Mouse (Mus musculus): ENCODE results near the gene Scn2b. TPM values are rescaled to one million over a fixed set of nuclear protein-coding genes. Genes with fewer than 3 reads are reported as not detected.
A peak's percentile ranks its signal among the peaks of the same experiment; 100 is the strongest.

Scn2b gene
- polyA plus RNA-seq, 1 experiment from 2014 or later = 3.0 TPM

DNA sequence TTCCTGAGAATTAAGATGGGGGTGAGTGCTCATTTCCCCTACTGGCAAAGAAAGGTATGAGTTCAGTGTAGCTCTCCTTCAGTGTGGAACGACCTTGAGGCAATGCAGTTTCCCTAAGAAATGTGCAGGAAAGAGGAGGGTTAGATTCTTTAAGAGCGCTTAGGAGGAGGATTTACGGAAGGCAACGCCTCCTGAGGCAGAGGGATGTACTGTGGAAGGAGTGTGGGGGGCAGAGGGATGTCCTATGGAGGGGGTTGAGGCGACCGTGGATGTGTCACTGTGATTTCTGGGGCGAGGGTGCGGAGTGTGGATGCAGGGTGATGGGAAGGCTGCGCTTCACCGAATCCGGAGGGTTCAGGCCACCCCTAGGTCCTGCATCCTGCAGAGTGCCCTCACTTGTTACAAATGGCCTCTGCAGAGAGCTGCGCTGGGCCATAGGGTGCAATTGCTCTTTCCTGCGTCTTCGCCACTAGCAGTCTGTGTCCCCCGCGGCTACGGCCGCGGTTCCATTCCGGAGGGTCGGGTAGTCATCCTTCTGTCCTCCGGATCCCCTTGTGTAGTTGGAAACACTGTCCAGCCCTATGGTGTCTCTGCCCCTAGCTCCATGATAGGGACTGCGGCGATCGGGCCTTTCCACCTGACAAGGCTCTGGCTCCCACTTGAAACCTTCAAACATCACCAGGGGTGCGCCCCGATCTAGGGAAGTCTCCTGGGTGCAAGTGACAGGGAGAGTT, 28.1 kb downstream of the Scn2b start:
- 2% methylated on average over 27 of the region's 27 CpGs for WGBS

DNA sequence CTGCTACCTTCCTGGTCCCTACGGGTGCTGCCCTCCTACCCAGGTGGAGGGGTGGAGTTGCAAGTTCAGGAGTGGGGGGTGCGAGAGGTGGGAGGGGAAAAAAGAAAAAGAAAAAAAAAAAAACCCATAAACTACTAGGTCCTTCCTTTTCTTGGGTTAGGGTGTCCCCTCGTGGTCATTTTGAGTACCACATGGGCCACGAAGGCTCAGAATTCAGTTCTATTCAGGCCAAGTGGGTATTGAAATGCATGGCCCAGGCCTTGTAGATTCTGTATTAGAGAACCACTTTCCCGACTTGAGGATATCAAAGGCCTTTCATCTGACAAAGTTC, 28.6 kb downstream of the Scn2b start:
- Histone ChIP-seq H3K9ac (ENCODE audit: low read length) (peak overlapping the region; percentile 35), H3K9me3 (replicated peaks; ENCODE audit: control insufficient read depth, low read length) (no peaks in the 10 kb centered on the region), H3K4me1 (ENCODE audit: control insufficient read depth, insufficient read depth, low read length) (peaks cover 5% of the 10 kb centered on the region; the same call in 1 of the 2 replicates), H3K4me2 (ENCODE audit: low read length) (peak overlapping the region; percentile 57), H3K27ac (ENCODE audit: low read depth, low read length) (no peak overlapping the region), H3K27me3 (replicated peaks; ENCODE audit: control insufficient read depth, insufficient read depth, low read length) (peaks cover 35% of the 10 kb centered on the region), H3K4me3 (ENCODE audit: low read depth, low read length) (peak overlapping the region; percentile 22), H3K36me3 (ENCODE audit: control insufficient read depth, insufficient read depth, low read length) (no peaks in the 10 kb centered on the region)
- DNase-seq (ENCODE audit: low spot score) (peak; percentile 76), ATAC-seq (no peak; the same call in 1 of the 2 replicates)
- WGBS = under 1% methylated on average over 5 of the region's 5 CpGs

More for the DNA sequence above, 28.1 kb downstream of the Scn2b start:
- Histone ChIP-seq H3K4me2 (ENCODE audit: low read length) (peak overlapping the region; percentile 57), H3K27me3 (replicated peaks; ENCODE audit: control insufficient read depth, insufficient read depth, low read length) (peaks cover 36% of the 10 kb centered on the region), H3K36me3 (ENCODE audit: control insufficient read depth, insufficient read depth, low read length) (no peaks in the 10 kb centered on the region), H3K9me3 (replicated peaks; ENCODE audit: control insufficient read depth, low read length) (no peaks in the 10 kb centered on the region), H3K4me3 (ENCODE audit: low read depth, low read length) (peak overlapping the region; percentile 22), H3K27ac (ENCODE audit: low read depth, low read length) (no peak overlapping the region), H3K4me1 (ENCODE audit: control insufficient read depth, insufficient read depth, low read length) (peaks cover 5% of the 10 kb centered on the region; the same call in 1 of the 2 replicates), H3K9ac (ENCODE audit: low read length) (peak overlapping the region; percentile 35)
- ATAC-seq = 0 out of 2 replicates have a peak, but pooled peaks have one; percentile 20
- peak; percentile 3 for DNase-seq (ENCODE audit: low spot score)

DNA sequence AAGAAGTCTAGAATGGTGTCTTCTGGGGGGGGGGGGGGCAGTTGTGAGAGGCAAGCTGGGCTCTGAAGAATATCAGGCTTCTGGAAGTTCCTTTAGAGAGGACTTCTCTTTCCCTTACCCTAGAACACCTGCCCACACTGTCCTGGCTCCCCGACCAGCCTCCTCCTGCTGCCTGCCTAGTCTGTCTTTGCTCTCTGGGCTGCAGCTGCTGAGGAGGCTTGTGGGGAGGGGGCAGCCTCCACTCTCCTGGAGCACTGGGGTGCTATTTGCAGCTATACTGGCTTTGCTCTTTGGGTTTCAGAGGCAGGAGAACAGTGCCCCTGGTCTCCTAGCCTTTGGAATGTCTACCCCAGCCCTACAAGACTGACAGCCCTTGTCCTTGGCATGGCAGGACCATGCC, 33.4 kb downstream of the Scn2b start:
- peaks cover 2% of the 10 kb centered on the region; the same call in 1 of the 2 replicates for H3K4me1 ChIP-seq (ENCODE audit: control insufficient read depth, insufficient read depth, low read length)
- 30% methylated on average over 1 of the region's 1 CpGs for WGBS
- no peak for ATAC-seq
- no peak for DNase-seq (ENCODE audit: low spot score)
- H3K27ac ChIP-seq (ENCODE audit: low read depth, low read length) = no peak overlapping the region
- no peak overlapping the region for H3K4me2 ChIP-seq (ENCODE audit: low read length)
- H3K4me3 ChIP-seq (ENCODE audit: low read depth, low read length) = no peak overlapping the region
- H3K27me3 ChIP-seq (replicated peaks; ENCODE audit: control insufficient read depth, insufficient read depth, low read length) = peaks cover 13% of the 10 kb centered on the region
- no peaks in the 10 kb centered on the region for H3K36me3 ChIP-seq (ENCODE audit: control insufficient read depth, insufficient read depth, low read length)
- H3K9me3 ChIP-seq (replicated peaks; ENCODE audit: control insufficient read depth, low read length) = no peaks in the 10 kb centered on the region
- H3K9ac ChIP-seq (ENCODE audit: low read length) = no peak overlapping the region

DNA sequence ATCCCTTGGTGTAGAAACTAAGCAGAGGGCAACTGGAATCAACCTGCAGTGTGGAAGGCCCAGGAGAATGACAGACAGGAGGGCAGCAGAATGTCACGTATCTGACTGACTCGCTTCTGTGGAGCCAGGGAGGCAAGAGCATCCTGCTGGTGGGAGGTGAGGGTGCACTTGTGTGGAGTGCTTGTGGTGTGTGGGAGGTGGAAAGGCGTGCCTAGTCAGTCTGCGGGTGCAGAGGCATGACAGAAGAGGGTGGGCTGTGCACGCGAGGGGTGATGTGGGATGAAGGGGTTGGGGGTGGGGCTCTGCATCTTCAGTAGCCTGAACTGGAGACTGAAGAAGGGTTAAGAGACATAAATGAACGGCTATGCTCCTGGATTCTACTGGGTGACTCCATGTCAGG, 35.8 kb downstream of the Scn2b start:
- WGBS = 74% methylated on average over 7 of the region's 7 CpGs
- no peak overlapping the region for H3K4me2 ChIP-seq (ENCODE audit: low read length)

DNA sequence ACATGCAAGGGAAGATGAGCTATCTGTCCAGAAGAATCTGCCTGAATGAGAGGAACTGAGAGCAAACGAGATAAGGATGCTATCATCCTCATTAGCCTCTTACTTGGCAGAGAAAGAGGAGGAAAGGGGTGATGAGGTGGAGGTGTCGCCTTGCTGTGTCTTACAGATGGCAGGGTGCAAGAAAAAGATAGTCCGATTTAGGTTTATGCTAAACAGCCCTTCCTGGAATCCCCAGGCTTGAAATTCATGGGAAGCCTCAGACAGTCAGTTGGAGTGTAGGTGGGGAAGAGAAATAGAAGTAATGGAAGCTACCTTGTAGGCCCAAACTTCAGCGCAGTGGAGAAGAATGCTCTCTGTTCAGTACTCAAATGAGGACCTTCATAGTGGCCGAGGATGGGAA, 50.3 kb downstream of the Scn2b start:
- Histone ChIP-seq H3K4me1 (ENCODE audit: control insufficient read depth, insufficient read depth, low read length) (no peaks in the 10 kb centered on the region), H3K27ac (ENCODE audit: low read depth, low read length) (no peak overlapping the region), H3K9ac (ENCODE audit: low read length) (no peak overlapping the region), H3K27me3 (replicated peaks; ENCODE audit: control insufficient read depth, insufficient read depth, low read length) (no peaks in the 10 kb centered on the region), H3K4me3 (ENCODE audit: low read depth, low read length) (no peak overlapping the region), H3K4me2 (ENCODE audit: low read length) (no peak overlapping the region), H3K9me3 (replicated peaks; ENCODE audit: control insufficient read depth, low read length) (no peaks in the 10 kb centered on the region), H3K36me3 (ENCODE audit: control insufficient read depth, insufficient read depth, low read length) (no peaks in the 10 kb centered on the region)
- DNase-seq (ENCODE audit: low spot score) = no peak
- no peak for ATAC-seq
- WGBS = 76% methylated on average over 5 of the region's 5 CpGs

More for the DNA sequence above, 35.8 kb downstream of the Scn2b start:
- H3K9me3 ChIP-seq (replicated peaks; ENCODE audit: control insufficient read depth, low read length) = no peaks in the 10 kb centered on the region
- H3K27me3 ChIP-seq (replicated peaks; ENCODE audit: control insufficient read depth, insufficient read depth, low read length) = 0 out of 2 replicates have a peak, but pooled peaks cover 4% of the 10 kb centered on the region
- H3K27ac ChIP-seq (ENCODE audit: low read depth, low read length) = no peak overlapping the region
- ATAC-seq (no peak), DNase-seq (ENCODE audit: low spot score) (no peak)
- H3K4me1 ChIP-seq (ENCODE audit: control insufficient read depth, insufficient read depth, low read length) = no peaks in the 10 kb centered on the region
- no peak overlapping the region for H3K9ac ChIP-seq (ENCODE audit: low read length)
- no peak overlapping the region for H3K4me3 ChIP-seq (ENCODE audit: low read depth, low read length)
- no peaks in the 10 kb centered on the region for H3K36me3 ChIP-seq (ENCODE audit: control insufficient read depth, insufficient read depth, low read length)

DNA sequence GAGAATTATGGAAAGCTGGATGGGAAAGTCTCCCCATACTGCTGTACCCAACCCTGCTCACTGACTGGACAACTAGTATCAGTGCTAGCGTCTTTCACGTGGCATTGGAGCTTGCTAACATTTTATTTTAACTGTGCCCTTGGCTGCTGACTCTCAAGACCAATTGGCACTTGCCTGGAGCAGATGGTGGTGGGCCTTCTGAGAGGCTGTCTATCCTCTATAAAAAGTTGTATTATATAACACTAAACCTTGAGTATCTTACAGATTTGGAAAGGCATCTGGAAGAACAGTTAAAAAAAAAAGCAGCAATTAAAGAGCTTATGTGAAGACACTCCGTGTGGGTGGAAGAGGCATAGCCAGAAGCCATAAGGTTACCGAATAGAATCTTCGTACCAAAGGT, 52.6 kb downstream of the Scn2b start:
- Histone ChIP-seq H3K4me1 (ENCODE audit: control insufficient read depth, insufficient read depth, low read length) (no peaks in the 10 kb centered on the region), H3K36me3 (ENCODE audit: control insufficient read depth, insufficient read depth, low read length) (no peaks in the 10 kb centered on the region), H3K4me2 (ENCODE audit: low read length) (no peak overlapping the region), H3K9me3 (replicated peaks; ENCODE audit: control insufficient read depth, low read length) (no peaks in the 10 kb centered on the region), H3K4me3 (ENCODE audit: low read depth, low read length) (no peak overlapping the region), H3K9ac (ENCODE audit: low read length) (no peak overlapping the region), H3K27me3 (replicated peaks; ENCODE audit: control insufficient read depth, insufficient read depth, low read length) (no peaks in the 10 kb centered on the region), H3K27ac (ENCODE audit: low read depth, low read length) (no peak overlapping the region)
- ATAC-seq = no peak
- no peak for DNase-seq (ENCODE audit: low spot score)
- 86% methylated on average over 5 of the region's 5 CpGs for WGBS

DNA sequence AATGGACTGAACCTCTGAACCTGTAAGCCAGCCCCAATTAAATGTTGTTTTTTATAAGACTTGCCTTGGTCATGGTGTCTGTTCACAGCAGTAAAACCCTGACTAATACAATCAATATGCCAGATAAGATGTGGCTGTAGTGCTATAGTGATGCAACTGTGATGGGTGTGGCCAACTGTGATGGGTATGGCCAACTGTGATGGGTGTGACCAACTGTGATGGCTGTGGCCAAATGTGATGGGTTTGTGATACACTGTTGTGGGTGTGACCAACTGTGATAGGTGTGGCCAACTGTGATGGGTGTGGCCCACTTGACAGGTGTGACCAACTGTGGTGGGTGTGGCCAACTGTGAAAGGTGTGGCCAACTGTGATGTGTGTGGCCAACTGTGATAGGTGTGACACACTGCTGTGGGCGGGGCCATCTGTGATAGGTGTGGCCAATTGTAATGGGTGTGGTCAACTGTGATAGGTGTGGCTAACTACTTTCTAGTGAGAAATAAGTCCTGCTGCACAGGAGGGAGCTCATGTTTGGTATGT, 53.6 kb downstream of the Scn2b start:
- H3K27ac ChIP-seq (ENCODE audit: low read depth, low read length) = no peak overlapping the region
- H3K4me2 ChIP-seq (ENCODE audit: low read length) = no peak overlapping the region
- H3K27me3 ChIP-seq (replicated peaks; ENCODE audit: control insufficient read depth, insufficient read depth, low read length) = no peaks in the 10 kb centered on the region
- H3K4me3 ChIP-seq (ENCODE audit: low read depth, low read length) = no peak overlapping the region
- no peaks in the 10 kb centered on the region for H3K9me3 ChIP-seq (replicated peaks; ENCODE audit: control insufficient read depth, low read length)
- DNase-seq (ENCODE audit: low spot score) (no peak), ATAC-seq (no peak)
- H3K4me1 ChIP-seq (ENCODE audit: control insufficient read depth, insufficient read depth, low read length) = no peaks in the 10 kb centered on the region
- no peaks in the 10 kb centered on the region for H3K36me3 ChIP-seq (ENCODE audit: control insufficient read depth, insufficient read depth, low read length)
- H3K9ac ChIP-seq (ENCODE audit: low read length) = no peak overlapping the region
- 79% methylated on average over 1 of the region's 1 CpGs for WGBS

DNA sequence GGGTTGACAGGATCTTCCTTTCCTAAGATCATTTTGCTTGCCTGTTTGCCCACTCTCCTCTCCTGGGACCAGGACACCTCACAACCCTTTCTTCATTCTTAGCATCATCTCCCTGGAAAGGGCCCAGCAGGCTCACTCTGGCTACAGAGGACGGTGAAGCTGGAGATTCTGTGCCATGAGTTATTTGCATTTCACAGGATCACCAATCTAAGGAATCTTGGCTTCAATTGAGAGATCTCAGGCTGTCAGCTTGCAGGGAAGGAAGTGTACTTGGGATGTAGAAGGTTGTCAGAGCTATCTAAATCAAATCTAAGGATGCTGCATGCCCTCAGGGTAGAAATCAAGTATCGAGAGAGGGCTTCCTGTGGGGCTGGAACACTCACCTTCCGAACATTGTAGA, 55.9 kb downstream of the Scn2b start:
- no peak overlapping the region for H3K27ac ChIP-seq (ENCODE audit: low read depth, low read length)
- H3K4me1 ChIP-seq (ENCODE audit: control insufficient read depth, insufficient read depth, low read length) = no peaks in the 10 kb centered on the region
- H3K4me2 ChIP-seq (ENCODE audit: low read length) = no peak overlapping the region
- H3K36me3 ChIP-seq (ENCODE audit: control insufficient read depth, insufficient read depth, low read length) = no peaks in the 10 kb centered on the region
- DNase-seq (ENCODE audit: low spot score) = no peak
- no peaks in the 10 kb centered on the region for H3K27me3 ChIP-seq (replicated peaks; ENCODE audit: control insufficient read depth, insufficient read depth, low read length)
- H3K9ac ChIP-seq (ENCODE audit: low read length) = no peak overlapping the region
- no peaks in the 10 kb centered on the region for H3K9me3 ChIP-seq (replicated peaks; ENCODE audit: control insufficient read depth, low read length)
- no peak for ATAC-seq
- no peak overlapping the region for H3K4me3 ChIP-seq (ENCODE audit: low read depth, low read length)
- 80% methylated on average over 3 of the region's 3 CpGs for WGBS

DNA sequence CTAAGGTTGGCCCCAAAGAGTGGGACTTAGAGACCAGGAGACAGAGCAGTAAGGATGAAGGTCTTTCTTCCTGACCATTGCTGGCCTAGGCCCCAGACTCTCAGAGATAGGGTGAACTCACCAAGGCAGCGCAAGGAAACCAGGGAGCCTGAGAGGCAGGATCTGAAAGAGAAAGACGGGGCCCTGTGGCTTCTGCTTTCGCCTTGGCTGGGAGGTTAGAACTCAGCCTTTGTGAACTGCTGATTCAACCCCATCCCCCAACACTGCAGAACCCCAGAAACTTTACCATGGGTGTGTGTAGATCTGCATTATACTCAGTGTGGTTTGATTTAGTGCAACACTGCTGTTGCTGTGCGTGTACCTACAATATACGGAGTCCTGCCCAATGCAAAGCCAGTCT, 61.7 kb downstream of the Scn2b start:
- no peaks in the 10 kb centered on the region for H3K4me1 ChIP-seq (ENCODE audit: control insufficient read depth, insufficient read depth, low read length)
- no peak overlapping the region for H3K9ac ChIP-seq (ENCODE audit: low read length)
- no peak for DNase-seq (ENCODE audit: low spot score)
- H3K36me3 ChIP-seq (ENCODE audit: control insufficient read depth, insufficient read depth, low read length) = no peaks in the 10 kb centered on the region
- H3K9me3 ChIP-seq (replicated peaks; ENCODE audit: control insufficient read depth, low read length) = no peaks in the 10 kb centered on the region
- 87% methylated on average over 5 of the region's 5 CpGs for WGBS
- no peaks in the 10 kb centered on the region for H3K27me3 ChIP-seq (replicated peaks; ENCODE audit: control insufficient read depth, insufficient read depth, low read length)
- H3K4me2 ChIP-seq (ENCODE audit: low read length) = no peak overlapping the region
- no peak for ATAC-seq
- no peak overlapping the region for H3K4me3 ChIP-seq (ENCODE audit: low read depth, low read length)
- no peak overlapping the region for H3K27ac ChIP-seq (ENCODE audit: low read depth, low read length)
